Mouse (Mus musculus) ES-E14 (cell line): ENCODE measurements around the gene Dynll1.

Experiments
- CHD2 ChIP-seq: IDR thresholded peaks from 2 replicates; pipeline ENCODE4 v1.6.1; 2014; ENCODE audit warnings: mild to moderate bottlenecking, low read depth, low read length, inconsistent platforms
- HCFC1 ChIP-seq: IDR thresholded peaks from 2 replicates; pipeline ENCODE4 v1.6.1; 2012; ENCODE audit warnings: low read length, inconsistent platforms, borderline replicate concordance; ENCODE audit not compliant: insufficient read depth
- MAFK ChIP-seq: IDR thresholded peaks from 2 replicates; pipeline ENCODE4 v1.6.1; 2014; ENCODE audit warnings: mild to moderate bottlenecking, low read depth, low read length, inconsistent platforms; ENCODE audit not compliant: insufficient read depth
- ZC3H11A ChIP-seq: IDR thresholded peaks from 2 replicates; pipeline ENCODE4 v1.6.1; 2012; ENCODE audit warnings: low read depth, mild to moderate bottlenecking, inconsistent platforms, low read length, borderline replicate concordance

DNA sequence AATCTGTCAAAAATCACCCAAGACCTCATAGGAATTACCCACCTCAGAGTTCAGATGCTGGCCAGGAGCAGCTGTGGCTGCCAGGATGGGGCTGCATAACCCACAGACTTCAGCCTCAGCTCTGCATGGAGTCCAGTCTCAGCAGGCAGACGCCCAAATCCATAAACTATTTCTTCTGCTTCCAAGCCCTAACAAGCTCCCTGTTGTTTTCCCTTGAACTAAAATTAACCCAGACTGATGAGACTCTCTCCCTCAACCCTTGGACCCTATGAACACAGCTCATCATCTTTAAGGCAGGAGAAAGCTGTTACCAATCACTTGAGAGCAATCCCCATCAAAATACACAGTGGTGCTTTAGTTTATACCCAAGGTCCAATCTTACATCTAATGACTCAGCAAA is 45.3 kb downstream of the Dynll1 start:
- TF ChIP-seq MAFK, result no peak
- TF ChIP-seq CHD2, result no peak
- TF ChIP-seq ZC3H11A, result no peak
- no peak for TF ChIP-seq HCFC1
